Mouse (Mus musculus) erythroblast, embryonic 14.5 days (primary cell): ENCODE results near the gene Rabgap1l.

Experiments
- GATA1 ChIP-seq: IDR thresholded peaks from 2 replicates; pipeline ENCODE4 v1.6.1; 2012; ENCODE audit warnings: low read length, inconsistent platforms, mixed read lengths
- TAL1 ChIP-seq: IDR thresholded peaks from 3 replicates; pipeline ENCODE4 v1.6.1; 2012; ENCODE audit warnings: low read length, inconsistent platforms, mixed read lengths

GRCm38 (mm10) chr1:160417196-160417854, 375.7 kb downstream of the Rabgap1l start:
- TF ChIP-seq TAL1 (no peak), GATA1 (no peak)
